Mouse (Mus musculus) left cerebral cortex, postnatal 14 days (tissue): Measurements from ENCODE around the gene Il1rl2. TPM values are rescaled to one million over a fixed set of nuclear protein-coding genes. Genes with fewer than 3 reads are reported as not detected.
A peak's percentile ranks its signal among the peaks of the same experiment; 100 is the strongest.

Experiments used
- DNase-seq, 2 experiments: peaks; one replicate each; pipeline ENCODE4 v3.0.0; 2021 to 2022; ENCODE audit warnings: low spot score in 2 of 2, mixed read lengths in 1 of 2
- intact Hi-C: fragments of 180-260 bp; cut with DNase I; formaldehyde crosslinking; loops from one replicate; pipeline ENCODE4 v1.15.1; 2025
- total RNA-seq, 2 experiments: library from RNA; stranded (reverse); gene quantifications; 2 replicates each; pipeline ENCODE4 v1.2.3; 2021

Gene Il1rl2
- total RNA-seq, 2 experiments from 2014 or later = 0.77 to 1.3 TPM

DNA sequence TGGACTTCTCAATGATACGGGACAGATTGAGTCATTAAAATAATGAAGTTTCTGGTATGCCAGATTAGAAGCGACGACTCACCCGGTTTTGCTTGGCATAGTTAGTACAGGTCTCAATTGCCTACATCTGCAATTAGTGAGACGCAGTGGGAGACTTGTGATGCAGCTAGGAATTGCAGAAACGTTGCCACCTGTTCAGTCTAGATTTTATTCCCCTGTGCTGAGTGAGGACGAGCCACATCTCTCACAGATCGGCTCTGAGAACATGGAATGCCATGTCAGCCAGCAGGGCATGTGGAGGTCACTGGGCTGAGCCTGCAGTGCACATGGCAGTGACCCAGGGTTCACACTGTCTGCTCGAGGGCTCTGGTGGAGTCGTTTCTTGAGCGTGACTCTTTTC, 38.4 kb downstream of the Il1rl2 start:
- intact Hi-C loops = no loop called here
- DNase-seq = no peak

DNA sequence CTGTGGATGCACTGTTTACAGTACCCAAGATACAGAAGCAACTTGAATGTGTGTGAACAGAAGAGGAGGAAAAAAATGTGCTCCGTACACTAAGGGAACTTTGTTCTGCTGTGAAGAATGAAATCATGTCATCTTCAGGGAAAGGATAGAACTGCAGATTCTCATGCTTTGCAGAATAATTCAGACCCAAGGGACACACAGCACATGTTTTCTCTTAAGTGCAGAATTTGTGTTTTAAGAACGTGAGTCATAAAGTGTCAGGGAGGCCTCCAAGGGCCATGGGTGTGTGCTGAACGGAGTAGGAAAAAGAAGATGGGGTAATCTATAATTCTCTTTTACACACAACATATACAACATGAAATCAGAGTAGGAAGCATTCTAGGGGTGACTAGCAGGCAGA, 48.5 kb downstream of the Il1rl2 start:
- intact Hi-C loops = loop anchor here (10.0 kb wide), 1 partner anchor 282 kb away; no protein-coding TSS in a partner anchor
- no peak for DNase-seq

DNA sequence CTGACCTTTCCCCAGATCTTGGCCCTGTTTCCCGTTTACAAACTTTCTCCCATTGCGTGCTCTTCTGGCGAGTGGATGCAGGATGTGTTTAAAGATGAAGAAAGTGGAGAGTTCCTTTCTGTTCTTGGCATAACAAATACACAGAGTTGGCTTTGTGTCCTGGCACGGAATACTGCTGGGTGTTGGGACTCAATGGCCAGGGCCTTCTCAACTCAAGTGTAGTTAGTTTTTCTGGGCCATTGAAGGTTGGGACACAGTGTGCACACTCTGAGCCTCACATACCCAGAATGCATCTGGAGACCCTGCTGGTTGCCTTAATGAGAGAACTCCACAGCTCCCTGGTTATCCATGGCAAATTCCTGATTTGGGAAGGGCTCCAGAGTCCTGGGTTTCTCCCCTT, 50.7 kb downstream of the Il1rl2 start:
- DNase-seq = peak in 1 of 2 experiments; percentile 47
- intact Hi-C loops = loop anchor here (5.0 to 10.0 kb wide), 2 partner anchors 280 to 373 kb away; no protein-coding TSS in a partner anchor

DNA sequence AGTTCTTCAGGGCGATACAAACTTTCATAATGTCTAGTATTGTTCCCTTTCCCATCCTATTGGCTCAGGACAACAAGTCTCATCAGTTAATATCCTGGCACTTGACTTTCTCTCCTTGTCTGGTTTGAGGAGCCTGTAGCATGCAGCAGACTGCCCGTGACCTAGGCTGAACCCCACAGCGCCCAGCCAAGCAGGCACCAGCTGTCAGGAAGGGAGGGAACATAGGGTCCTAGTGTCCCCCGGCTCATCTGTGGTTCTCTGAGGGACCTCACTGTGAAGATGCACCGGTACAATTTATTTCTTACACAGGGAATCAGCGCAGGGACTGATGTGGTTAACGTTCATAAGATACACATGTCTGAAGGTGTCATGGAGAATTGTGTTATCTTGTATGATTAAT, 52.3 kb downstream of the Il1rl2 start:
- intact Hi-C loops = loop anchor here (5.0 to 10.0 kb wide), 2 partner anchors 278 to 374 kb away; no protein-coding TSS in a partner anchor
- no peak for DNase-seq

DNA sequence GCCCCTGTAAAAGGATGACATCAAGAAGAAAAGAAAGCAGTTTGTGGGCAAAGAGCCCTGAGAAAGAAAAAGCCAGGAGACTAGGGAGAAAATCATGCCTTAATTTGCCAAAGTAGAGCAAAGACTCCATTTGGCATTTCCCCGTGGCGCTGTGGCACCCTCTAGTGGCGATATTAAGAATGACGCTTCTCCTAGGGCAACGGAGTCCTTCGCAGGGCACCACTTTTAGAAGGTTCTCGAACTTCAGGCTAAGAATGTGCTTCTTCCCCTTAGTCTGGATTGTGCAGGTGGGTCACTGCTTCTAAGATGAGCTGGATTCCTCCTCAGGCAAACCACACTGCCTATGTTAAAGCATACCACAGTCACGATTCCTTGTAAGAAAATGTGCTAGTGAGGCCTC, 54.4 kb downstream of the Il1rl2 start:
- intact Hi-C loops = loop anchor here (1.0 to 10.0 kb wide), 3 partner anchors 262 to 376 kb away; no protein-coding TSS in a partner anchor
- peak; percentile 51 to 78 for DNase-seq

DNA sequence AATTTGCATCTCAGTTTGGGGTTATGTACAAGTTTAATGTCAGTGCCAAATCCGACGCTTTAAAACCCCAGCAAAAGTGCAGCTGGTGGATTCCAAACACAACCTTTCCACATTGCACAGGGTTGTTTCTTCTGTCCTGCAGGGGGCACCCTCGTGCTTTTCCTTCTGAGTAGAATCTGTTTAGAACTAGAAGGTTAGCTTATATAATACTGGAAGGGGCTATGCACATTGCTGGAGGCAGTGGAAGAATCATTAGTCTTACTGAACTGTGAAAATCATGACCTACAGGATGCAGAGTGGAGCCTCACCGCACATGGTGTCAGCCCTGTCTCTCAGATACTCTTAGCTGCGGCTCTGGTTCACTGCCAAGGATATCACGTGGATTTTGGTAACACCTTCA, 55.7 kb downstream of the Il1rl2 start:
- intact Hi-C loops = loop anchor here (1.0 kb wide), 1 partner anchor 164 kb away; no protein-coding TSS in a partner anchor

DNA sequence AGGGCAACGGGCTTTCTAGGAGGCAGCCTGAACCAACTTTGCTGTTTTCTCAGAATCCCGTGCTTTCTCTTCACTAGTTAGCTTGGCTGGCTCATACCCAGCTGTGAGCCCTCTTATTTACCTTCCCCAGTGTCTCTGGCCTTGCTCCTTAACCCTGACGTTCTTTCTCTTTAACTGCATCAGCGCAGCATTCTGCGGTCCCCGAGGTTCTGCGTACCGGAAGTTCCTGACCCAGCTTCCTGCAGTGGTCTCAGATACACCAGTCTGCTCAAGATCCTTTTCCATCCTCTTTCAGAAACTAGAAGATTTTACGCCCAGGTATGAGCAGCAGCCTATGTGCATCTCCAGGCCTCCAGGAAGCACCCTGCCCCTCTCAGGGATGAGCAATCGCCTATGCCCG, 56.6 kb downstream of the Il1rl2 start:
- intact Hi-C loops = loop anchor here (1.0 kb wide), 1 partner anchor 163 kb away; no protein-coding TSS in a partner anchor
- no peak for DNase-seq

More for the DNA sequence above, 55.7 kb downstream of the Il1rl2 start:
- peak; percentile 82 to 85 for DNase-seq

DNA sequence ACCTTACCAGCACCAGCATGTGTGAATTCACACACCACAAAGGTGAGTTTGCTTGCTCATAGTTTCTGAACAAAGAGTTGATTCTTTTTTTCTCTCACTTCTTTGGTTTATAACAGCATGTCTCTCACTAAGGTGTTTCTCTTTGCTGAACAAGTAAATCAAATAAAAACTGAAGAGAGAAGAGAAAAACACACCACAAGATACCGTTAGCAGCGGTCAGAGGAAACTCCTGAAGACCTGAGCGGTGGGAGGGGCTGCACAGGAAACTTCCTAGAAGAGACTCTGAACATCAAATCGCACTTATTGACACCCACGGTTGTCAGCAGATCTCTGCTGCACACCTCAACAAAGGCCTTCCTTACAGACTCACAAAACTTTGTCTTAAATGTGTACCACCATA, 58.4 kb downstream of the Il1rl2 start:
- intact Hi-C loops = no loop called here
- no peak for DNase-seq

DNA sequence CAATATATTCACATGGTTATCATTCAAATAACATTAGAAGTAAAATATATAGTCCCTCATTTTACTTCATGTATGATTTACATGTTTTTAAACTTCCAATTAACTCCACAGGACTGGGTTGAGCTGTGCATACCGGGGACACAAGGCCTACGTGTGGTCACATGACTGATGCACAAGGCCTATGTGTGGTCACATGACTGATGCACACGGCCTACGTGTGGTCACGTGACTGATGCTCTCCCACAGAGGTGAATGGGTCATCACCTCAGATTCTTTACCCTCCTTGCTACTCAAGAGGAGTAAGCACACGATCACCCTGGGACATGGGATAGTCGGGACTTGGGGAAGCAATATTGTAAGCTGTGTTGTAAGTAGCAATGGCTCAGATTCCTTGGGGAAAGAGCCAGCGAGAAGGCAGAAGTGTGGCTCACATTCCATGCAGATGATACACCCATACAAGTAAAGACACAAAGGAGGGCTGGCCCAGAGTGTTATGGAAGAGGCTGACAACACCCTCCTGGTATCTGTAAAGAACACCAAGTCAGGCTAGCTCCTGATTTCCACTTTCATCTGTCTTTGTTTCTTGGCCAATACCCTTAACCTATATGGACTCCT, 60.6 kb downstream of the Il1rl2 start:
- intact Hi-C loops = no loop called here
- DNase-seq = no peak

DNA sequence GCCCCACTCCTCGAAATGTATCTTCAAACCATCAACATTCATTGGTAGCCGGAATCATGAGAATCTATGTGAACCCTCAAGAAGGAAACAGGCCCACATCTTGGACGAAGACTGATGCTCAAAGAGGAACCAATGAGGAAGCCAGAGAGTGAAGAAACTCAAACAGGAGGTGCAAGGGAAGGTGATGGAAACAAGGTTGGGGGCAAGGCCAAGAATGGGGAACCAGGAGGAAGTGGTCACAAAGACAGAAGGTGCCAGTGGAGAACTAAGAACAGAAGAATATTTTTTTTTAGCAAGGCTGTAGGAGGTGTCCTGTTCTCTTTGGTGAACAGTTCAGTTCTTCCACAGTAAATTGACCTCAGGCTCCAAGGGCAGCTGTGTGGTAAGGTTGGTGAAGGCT, 67.0 kb downstream of the Il1rl2 start:
- intact Hi-C loops = no loop called here
- DNase-seq = no peak

DNA sequence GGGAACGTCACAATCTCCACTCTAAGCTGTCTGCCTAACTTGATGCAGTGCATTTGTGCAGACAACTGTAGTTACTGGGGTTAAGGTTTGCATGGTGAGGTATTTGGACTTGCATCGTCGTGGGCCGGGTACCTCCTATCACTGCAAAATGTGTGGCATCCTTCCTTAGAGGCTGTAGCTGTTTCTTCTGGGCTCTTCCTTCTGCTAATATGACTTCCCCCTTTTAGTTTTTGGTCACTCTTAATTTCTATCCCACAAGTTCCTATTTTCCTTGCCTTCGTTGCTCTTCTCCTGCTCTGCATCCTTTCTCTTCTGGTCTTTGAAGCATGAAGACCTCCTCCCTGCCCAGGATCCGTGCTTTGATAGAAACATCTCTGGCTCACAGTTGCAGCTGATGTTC, 68.1 kb downstream of the Il1rl2 start:
- intact Hi-C loops = no loop called here
- no peak for DNase-seq

DNA sequence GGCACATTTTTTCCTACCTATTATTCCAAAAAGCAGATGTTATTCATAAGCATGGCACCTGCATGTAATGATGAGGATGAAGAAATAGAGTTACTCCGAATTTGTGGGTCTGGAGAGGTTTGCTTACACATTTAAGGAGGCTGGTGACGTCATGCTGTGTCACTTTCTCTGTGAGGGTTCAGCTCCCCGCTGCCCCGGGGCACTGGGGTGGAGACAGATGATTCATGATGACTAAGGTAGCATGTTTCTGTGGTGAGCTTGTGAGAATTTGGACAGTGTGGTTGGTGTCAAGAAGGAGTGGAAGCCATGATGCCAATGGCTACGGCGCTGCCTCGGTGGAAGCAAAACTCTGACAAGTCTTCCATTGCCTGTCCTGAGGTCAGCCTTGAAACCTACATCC, 68.8 kb downstream of the Il1rl2 start:
- intact Hi-C loops = no loop called here
- DNase-seq = no peak

DNA sequence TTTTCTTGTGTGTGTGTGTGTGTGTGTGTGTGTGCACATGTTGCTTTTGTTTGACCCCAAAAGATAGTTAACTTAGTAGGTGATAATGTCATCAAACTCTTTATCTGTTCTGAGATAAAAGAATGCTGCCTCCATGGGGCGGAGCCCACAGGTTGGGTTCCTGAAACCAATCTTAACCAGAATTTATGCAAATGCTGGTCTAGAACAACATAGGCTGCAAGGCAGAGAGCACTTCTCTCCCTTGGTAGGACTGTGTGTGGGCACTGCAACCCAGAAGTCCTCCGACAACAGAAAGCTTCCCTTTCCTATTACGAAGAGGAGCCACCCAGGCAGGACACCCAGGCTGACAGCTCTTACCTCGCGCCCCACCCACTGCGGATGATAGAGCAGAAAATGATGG, 75.2 kb downstream of the Il1rl2 start:
- no peak for DNase-seq
- intact Hi-C loops = no loop called here

DNA sequence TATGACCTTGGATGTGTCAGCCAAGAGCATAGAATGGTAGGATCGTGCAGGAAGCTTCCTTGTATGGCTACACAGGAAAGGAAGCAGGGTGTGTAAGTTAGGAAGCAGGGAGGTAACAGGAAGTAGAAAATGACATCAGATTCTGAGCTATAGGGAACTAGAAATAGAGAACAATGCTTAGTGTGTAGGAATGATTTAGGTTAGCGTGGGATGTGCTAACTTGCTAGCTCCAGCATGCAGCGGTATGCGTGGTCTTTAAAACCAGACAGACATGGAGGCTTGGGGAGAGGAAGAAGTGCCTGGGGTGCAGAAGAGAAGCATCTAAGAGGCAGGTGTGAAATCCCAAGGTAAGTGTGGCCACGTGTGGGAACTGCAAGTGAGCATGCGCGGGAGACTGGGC, 80.3 kb downstream of the Il1rl2 start:
- DNase-seq = peak; percentile 3 to 7
- intact Hi-C loops = no loop called here

DNA sequence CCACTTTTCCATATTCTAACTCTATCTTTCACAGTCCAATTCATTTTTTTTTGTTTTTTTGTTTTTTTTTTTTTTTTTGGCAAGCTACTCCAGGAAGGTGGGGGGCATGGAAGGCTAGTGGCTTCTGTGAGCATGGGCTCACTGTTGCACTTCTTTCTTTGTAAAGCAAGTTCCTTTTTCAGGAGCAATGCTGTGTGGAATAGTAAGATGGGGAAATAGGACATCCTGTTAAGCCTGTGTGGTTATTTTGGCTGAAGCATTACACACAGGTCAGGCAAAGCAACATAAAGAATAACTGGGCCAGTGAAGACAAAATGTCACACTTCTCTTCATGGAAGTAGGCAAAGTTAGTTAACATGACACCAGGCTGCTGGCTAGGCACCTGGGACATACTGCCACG, 85.5 kb downstream of the Il1rl2 start:
- intact Hi-C loops = no loop called here
- no peak for DNase-seq

DNA sequence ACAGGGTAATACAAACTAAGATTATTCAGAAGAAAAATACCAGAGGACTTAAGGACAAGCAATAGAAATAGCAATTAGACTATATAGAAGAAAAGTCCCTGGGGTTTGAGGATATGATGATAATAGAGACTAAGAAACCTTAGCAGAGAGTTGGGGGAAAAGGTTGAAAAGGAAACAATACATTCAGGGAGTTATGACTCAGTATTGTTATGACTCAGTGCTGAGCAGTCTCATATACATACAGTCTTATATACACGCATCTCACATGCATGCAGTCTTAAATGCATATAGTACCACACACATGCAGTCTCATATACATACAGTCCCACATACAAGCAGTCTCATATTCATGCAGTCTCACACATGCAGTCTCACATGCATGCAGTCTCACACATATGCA, 88.6 kb downstream of the Il1rl2 start:
- intact Hi-C loops = no loop called here
- DNase-seq = no peak

DNA sequence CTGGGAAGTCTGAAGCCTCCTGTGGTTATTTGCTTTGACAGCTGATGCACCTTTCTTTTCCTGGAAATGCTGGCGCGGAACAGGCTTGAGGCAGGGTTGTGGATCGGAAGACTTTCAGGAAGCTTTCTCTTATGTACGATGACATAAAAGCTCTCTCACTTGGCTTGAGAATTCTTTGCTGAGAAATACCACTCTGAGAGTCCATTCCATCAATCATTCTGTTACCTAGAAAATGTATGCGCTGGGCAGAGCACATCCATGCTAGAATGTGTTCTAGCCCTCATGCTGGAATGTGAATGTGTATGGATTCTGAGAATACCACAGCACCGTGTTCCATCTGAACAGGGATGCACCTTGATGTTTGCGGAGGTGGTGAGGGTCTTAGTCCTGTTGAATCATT, 89.9 kb downstream of the Il1rl2 start:
- intact Hi-C loops = no loop called here
- no peak for DNase-seq

DNA sequence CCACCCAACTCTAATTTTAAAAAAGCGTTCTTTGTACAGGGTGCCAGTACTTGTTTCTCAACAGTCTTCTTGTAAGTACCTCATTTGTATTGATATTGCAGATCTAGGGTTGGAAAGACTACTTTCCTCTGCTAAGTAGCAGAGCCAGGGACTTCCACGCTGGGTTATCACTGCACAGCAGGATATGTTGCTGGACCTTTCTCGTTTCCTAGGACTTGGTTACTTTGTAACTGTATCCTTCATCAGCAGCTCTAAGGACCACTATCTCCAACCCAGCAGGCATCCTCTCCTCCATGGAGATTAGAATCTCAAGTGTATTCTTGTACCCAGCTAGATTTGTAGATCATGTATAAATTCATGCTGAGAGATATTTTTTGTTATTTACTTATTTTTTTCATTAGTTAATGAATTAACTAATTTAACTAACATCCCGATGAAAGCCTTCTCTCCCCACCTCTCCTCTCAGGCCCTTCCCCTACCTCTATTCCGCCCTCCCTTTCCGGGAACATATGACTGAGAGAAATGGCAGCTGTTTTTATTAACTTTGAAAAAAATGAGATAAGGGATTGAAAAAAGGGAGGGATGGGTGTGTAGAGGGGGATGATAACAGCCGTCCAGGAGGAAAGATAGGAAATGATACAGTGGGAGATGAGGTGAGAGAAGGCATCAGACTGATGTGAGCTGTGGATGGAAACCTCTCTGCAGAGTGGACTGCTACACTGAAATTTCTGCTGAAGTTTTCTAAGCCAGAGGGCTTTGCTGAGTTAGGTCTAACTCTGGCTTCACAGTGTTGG, 90.7 kb downstream of the Il1rl2 start:
- intact Hi-C loops = no loop called here
- DNase-seq = no peak

DNA sequence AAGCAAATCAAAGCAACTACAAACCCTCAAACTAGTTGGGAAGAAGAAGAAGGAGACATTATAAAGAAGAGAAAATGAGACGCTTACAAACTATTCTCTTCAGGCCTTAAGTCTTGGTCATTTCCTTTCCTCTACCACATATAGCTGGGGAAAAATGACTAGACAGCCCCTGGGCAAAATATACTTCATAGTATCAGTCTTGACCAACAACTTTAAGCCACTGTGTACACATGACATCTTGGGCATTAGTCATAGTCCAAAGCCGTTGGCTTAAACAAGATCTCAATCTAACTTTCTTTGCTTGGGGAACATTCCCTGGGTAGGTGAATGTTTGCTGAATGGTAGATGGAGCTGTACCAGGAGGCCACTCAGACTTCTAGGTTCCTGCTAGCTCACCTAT, 92.6 kb downstream of the Il1rl2 start:
- intact Hi-C loops = no loop called here
- DNase-seq = no peak
